Mouse (Mus musculus): ENCODE data around the gene Hist1h4h.
A peak's percentile ranks its signal among the peaks of the same experiment; 100 is the strongest.
"Not testable (repeated sequence)": the region's sequence is repeated elsewhere in the genome, so short reads cannot be mapped to it uniquely, and the experiment has no call there.

Hist1h4h gene

DNA sequence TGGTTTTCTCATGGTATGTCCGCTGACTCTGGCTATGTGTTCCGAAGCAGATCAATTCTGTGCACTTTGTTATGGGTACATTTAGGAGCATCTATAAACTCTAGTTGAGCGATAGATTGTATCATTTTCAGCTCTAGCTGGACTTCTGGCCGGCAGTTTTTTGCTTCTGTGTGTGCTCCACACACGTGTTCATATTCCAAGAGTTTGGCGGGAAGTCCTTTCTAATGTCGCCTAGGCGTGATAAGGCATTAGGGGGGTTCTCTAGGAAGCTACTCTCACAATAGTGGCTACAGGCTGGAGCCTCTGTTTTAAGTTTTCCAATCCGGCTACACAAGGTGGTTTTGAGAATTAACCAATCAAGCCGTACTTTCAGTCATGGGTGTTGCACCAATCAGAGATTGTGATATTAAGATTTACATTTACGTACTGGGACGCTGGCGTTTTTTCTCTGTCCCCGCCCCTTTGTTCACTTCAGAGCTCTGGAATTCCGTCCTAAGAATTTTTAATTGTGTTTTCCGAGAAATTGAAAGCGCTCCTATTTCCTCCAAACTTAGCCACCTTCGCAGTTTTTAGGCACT is 25.1 kb downstream of the Hist1h4h start:
- DNase-seq: peak; percentile 73 to 85

DNA sequence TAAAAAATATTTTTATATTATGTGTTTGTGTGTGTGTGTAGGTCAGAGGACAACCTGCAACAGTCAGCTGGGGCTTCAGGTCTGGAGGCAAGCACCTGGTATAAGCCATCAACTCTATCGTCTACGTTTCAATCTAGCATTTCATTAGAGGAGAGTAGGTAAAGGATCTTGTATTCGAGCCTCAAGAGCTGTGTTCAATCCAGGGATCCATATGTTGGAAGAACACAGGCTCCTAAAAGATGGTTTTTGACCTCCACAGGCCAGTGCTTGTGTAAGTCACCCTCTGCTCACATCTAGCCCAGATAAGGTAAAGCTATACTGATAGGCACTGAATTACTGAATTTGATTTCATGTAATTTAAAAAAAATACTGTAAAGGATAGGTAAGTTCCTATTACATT is 26.1 kb downstream of the Hist1h4h start:
- no peak for DNase-seq

DNA sequence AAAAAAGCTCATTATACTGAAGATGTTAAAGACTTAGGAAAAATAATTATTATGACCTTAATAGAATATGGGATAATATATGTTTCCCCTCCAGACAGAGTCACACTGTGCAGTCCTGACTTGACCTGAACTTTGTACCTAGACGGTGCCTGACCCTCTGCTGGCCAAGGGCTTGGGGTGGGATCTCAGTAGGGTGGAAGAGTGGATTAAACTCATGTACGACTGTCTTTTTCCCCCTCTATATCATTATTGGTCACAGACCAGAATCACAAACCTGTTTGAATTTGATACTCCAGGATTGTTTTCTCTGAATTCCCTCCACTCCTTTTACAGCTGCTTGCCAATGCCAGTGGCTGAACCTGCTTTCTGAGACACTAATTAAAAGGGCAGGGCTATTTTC is 29.8 kb downstream of the Hist1h4h start:
- DNase-seq: not testable (repeated sequence)

DNA sequence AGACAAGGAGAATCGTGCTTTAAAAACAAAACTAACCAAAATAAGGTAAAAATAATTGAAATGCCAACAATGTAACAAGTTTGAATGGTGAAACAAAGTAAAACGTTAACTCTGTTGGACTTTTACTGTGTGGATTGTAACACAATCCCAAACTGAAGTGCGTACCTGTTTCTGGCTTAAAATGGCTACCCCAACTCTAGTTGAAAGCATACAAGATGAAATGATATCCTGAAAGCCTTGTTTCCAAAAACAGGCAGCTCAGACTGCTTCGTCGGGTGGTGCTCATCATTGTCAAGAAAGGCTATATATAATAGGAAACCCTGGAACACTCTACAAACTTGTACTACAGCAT is 30.7 kb downstream of the Hist1h4h start:
- not testable (repeated sequence) for DNase-seq

DNA sequence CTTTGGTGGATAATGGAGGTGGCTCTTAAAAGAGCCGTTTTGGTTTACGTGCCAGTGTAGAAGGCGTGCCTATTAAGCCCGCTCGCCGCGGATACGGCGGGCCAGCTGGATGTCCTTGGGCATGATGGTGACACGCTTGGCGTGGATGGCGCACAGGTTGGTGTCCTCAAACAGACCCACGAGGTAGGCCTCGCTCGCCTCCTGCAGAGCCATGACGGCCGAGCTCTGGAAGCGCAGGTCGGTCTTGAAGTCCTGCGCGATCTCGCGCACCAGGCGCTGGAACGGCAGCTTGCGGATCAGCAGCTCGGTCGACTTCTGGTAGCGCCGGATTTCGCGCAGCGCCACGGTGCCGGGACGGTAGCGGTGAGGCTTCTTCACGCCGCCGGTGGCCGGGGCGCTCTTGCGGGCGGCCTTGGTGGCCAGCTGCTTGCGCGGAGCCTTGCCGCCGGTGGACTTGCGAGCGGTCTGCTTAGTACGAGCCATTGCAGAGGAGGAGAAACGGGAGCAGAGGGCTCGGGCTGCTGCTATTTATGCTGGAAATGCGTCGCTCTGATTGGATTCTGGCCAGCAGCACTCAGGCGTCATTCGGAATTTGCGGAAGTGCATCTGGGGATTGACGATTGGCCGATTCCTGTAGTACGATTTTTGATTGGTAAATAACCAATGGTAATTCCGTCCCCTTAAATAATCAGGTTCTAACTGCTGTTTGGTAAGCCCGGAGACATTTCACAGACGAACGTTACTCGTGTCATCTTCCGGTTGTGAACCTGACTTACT is 31.2 kb downstream of the Hist1h4h start, which contains the start of gene Hist1h3e:
Gene Hist1h3e, minus strand, starts transcription at position 487 of the 777 bp plus-strand sequence.
- DNase-seq: peak; percentile 93 to 96

DNA sequence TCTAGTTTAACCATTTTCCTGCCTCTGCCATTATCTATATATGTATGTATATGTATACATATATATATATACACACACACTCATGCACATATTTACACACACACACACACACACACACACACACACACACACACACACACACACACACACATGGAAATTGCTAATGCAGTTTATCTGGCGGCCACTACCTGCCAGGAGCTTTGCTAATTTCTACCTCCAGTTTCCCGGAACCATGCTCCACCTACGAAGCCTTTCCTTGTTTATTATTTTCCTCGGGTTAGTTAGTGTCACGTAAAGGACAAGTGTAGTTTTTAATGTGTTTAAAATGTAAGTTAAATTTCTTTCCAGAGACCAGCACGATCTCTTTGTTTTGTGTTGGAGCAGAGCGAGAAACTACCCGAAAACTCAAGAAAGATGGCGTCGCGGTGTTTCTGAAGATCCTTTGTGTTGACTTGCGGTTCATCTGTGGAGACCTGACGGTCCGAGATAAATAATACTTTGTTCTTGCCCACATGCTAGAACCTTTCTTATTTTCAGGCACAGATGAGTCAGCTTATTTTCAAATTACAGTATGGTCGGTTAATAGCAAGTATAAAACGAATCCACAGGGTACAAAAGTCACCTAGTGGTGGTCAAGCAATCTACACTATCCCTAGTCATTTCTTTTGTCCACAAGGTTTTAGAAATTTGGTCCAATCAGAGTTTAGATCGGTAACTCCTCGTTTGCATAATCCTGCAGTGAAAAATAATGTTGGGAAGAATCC is 32.0 kb downstream of the Hist1h4h start:
- peak; percentile 44 to 70 for DNase-seq

DNA sequence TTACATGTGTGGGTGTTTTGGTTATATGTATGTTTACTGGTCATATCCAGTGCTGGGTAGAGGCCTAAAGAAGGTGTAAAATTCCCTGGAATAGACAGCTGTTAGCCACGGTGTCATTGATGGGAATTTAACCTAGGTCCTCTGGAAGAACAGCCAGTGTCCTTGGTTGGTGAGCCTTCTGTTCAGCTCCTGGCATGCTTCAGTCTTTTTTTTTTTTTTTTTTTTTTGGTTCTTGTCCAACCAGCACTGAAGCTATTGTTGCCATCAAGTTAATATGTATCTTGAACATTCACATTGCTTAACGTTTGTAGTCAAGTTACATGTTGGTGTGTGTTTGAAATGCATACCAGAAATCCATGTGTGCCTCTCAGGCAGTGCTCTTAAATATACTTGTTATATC is 33.6 kb downstream of the Hist1h4h start:
- no peak for DNase-seq

DNA sequence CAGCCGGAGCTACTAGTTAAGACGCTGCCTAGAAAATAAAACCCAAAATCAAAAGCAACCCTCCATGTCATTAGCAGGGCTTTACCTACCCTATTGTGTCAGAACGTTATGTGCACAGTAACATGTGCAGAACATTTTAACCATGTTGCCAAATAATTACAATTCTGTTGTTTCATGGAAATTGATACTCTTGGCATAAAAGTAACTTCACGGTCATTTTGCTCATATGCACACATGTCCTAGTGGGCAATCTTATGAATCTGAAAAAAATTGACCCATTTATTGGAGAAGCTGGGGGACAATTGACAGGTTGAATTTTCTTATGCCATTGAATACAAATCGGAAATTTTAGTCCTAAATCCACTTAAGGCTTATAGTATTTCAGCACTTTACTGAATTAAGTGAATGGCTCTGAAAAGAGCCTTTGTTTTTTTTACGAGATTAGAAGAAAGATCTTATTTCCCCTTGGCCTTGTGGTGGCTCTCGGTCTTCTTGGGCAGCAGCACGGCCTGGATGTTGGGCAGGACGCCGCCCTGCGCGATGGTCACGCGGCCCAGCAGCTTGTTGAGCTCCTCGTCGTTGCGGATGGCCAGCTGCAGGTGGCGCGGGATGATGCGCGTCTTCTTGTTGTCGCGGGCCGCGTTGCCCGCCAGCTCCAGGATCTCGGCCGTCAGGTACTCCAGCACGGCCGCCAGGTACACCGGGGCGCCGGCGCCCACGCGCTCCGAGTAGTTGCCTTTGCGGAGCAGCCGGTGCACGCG is 39.6 kb downstream of the Hist1h4h start:
- DNase-seq: not testable (repeated sequence)

DNA sequence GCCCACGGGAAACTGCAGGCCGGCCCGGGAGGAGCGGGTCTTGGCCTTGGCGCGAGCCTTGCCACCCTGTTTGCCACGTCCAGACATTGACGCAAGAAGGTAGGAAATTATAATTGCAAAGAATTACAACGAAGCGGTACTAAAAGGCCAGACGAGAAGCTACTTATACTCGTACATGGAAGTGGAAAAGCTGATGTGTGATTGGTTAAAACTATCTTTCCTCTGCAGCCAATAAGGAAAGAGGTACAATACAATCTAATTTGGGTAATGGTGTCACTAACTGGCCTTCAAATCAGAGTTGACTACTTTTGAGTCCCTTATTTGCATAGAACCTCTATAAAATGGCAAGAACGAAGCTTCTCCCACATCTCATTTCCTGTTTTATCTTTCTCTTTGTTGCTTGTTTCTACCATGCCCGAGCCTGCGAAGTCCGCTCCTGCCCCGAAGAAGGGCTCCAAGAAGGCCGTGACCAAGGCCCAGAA is 40.2 kb downstream of the Hist1h4h start, which contains the start of the genes Hist1h2ae and Hist1h2bg:
Gene Hist1h2ae, minus strand, starts transcription at position 199 of the 482 bp plus-strand sequence.
Gene Hist1h2bg, plus strand, starts transcription at position 375 of the 482 bp plus-strand sequence.
- peak; percentile 64 to 79 for DNase-seq

DNA sequence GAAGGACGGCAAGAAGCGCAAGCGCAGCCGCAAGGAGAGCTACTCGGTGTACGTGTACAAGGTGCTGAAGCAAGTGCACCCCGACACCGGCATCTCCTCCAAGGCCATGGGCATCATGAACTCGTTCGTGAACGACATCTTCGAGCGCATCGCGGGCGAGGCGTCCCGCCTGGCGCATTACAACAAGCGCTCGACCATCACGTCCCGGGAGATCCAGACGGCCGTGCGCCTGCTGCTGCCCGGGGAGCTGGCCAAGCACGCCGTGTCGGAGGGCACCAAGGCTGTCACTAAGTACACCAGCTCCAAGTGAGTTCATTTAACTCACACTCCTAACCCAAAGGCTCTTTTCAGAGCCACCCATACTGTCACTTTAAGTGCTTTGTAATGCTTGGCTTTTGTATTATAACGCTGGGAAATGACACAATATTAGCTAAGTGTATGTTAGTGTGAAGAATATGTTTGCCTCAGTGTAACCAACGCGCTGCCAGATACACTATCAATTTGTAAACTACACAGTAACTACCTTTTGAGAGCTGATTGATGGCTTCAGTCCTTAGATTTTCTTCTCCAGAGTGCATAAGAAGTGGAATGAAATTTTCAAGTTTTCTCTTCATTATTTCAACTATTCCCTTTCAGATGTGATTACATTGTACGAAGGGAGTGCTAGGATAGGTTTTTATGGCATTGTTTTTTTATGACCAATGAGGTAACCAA is 40.8 kb downstream of the Hist1h4h start:
- peak in 1 of 2 experiments; percentile 39 for DNase-seq

DNA sequence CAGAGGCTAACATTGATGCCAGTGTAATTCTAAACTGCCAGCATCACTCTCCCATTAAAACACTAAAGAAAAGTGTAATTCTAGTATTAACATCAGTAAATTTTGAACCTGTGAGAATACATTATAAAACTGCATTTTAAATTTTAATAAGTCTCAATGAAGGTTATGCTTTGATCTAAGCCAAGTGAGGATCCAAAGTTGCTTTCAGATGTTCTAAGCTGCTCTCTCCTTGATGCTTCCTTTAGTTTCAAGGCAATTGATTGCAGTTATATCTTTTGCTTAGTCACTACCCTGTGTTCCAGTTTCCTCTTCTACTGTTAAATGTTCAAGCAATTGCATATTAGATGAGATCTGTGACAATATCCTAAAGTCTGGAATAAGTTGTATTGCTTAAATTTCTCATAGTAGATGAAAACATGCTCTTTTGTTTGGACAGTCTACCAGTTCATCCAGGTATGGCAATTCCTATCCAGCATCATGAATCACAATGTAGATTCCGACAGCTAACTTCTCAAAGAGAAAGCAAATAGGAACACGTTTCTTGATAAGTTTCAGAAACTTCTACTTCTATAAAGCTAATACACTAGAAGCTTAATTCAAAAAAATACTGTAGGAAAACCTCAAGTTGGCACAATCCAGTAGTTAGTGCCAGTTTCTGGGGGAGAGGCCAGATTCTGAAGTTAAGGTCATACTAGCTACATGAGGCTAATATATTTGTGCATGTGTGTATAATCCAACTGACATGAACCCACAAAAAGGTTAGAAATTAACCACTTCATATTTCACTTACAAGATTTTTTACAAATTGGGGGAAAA is 41.6 kb downstream of the Hist1h4h start:
- no peak for DNase-seq

DNA sequence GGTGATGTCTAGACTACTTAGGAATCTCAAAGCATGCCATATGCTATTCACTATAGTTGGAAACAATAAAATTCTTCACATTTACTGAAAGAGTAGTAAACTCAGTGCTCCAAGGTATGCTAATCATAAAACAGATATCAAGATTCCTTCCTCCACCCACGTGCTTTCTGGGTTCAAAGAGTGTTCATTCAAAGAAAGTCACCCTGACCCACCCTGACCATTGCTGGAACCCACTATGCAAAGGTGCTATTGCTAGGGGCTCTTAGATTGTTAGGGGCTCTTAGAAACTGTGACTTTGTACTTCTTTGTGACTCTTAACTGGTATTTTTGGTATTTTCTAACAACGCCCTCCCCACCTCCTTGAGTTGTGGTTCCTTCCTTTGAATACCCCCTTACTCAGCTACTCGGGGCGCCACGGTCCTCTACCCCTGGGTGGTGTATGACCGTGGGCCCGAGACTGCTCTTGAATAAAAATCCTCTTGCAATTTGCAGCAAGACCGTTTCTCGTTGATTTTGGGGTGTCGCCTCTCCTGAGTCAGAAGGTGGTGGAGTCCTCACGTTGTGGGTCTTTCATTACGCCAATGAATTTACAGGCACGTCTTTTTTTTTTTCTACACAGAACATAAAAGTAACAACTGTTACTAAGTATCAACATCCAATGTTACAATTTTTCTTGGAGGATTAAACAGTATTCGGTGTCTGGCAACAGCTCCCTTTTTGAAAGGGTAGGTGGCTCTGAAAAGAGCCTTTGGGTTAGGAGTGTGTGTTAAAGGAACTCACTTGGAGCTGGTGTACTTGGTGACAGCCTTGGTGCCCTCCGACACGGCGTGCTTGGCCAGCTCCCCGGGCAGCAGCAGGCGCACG is 42.4 kb downstream of the Hist1h4h start:
- DNase-seq: peak in 1 of 2 experiments; percentile 18

DNA sequence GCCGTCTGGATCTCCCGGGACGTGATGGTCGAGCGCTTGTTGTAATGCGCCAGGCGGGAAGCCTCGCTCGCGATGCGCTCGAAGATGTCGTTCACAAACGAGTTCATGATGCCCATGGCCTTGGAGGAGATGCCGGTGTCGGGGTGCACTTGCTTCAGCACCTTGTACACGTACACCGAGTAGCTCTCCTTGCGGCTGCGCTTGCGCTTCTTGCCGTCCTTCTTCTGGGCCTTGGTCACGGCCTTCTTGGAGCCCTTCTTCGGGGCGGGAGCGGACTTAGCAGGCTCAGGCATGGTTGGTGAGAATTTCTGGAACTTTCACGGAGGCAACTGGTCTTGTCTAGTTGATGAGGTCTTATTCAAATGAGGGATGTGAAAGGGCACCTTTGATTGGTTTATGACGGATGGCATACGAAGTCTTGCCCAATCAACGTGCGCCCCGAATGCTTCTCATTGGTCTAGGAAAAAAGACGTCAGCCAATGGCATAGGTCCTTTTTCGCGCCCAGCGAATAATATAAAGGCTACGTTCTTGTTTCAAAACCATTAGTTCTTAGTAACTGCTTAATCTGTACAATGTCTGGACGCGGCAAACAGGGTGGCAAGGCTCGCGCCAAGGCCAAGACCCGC is 43.2 kb downstream of the Hist1h4h start, which contains the start of the genes Hist1h2bf and Hist1h2ad:
Gene Hist1h2bf, minus strand, starts transcription at position 299 of the 627 bp plus-strand sequence.
Gene Hist1h2ad, plus strand, starts transcription at position 484 of the 627 bp plus-strand sequence.
- peak; percentile 88 to 94 for DNase-seq

DNA sequence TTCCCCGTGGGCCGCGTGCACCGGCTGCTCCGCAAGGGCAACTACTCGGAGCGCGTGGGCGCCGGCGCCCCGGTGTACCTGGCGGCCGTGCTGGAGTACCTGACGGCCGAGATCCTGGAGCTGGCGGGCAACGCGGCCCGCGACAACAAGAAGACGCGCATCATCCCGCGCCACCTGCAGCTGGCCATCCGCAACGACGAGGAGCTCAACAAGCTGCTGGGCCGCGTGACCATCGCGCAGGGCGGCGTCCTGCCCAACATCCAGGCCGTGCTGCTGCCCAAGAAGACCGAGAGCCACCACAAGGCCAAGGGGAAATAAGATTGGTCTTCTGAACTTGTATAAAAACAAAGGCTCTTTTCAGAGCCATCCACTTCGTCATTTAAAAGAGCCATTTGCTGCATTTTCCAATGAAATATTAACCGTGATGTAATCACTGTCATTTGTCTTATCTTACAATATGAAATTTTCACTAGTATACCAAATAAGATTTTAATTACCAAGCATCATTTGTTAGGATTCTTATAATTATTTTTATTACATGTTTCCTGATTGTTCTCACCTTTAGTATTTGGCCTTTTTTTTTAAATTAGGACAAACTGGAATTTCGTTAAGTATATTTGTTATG is 43.8 kb downstream of the Hist1h4h start:
- DNase-seq: not testable (repeated sequence)

DNA sequence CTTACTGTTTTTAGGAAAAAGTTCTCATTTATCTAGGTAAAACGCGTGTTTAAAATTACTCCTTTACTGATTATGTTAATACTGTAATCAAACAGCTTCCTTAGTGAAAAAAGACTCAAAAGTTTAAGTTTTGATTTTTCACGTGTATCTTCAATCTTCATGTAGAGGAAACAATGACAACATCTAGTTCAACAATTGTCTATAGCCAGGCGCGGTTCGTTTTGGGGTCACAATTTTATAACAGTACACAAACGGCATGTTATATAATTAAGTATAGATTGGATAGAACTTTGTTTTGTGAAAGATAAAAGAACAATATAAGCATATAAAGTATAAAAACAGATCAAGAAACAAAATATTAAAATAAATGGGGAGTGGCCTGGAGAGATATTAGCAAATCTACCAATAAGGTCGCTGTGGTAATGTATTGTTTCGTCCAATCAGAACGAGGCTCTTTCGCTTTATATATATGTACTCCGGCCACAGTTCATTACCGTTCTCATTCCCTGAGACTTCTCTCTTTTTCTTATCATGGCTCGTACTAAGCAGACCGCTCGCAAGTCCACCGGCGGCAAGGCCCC is 44.5 kb downstream of the Hist1h4h start, which contains the start of gene Hist1h3d:
Gene Hist1h3d, plus strand, starts transcription at position 493 of the 581 bp plus-strand sequence.
- peak in 1 of 2 experiments; percentile 66 for DNase-seq

DNA sequence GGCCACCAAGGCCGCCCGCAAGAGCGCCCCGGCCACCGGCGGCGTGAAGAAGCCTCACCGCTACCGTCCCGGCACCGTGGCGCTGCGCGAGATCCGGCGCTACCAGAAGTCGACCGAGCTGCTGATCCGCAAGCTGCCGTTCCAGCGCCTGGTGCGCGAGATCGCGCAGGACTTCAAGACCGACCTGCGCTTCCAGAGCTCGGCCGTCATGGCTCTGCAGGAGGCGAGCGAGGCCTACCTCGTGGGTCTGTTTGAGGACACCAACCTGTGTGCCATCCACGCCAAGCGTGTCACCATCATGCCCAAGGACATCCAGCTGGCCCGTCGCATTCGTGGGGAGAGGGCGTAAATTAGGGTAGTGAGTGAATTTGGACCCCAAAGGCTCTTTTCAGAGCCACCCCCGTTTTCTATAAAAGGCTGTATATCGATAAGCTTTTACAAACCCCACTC is 45.0 kb downstream of the Hist1h4h start:
- DNase-seq: peak in 1 of 2 experiments; percentile 39

DNA sequence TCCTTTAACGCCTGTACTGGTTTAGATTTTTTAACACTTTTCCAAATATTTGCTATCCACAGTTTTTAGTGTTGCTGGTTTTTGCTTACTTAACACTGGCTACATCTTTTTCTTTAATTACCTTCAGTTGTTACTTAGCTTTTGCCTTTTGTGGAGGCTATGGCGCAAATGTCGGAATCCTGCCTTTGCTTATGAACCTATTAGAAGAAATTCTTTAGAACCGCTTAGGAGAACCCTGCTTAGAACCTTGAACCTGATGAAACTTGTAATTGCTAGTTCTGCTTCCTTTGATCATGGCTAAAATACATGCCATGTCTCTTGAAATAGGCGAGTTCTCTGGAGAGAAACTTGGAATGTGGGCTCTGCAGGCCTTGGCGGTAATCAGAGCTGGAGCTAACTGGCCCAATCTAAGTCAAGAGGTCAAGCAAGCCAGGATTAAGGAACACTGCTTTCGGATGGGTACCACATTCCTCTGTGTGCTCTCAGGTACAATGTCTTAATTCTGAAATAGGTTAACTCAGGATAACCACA is 45.6 kb downstream of the Hist1h4h start:
- peak in 1 of 2 experiments; percentile 22 for DNase-seq
